Mouse (Mus musculus): Measurements from ENCODE around the gene Dynlrb1.

Dynlrb1 gene

GRCm38 (mm10) chr2:155236362-155236992 is at the start of gene Dynlrb1:
TSS of gene Dynlrb1 (plus strand) at chr2:155236533.
- DNase-seq (ENCODE audit: low spot score) = peak; percentile 97

- no peak for DNase-seq (ENCODE audit: low spot score)
Measured at GRCm38 (mm10) chr2:155207419-155207818, 28.9 kb upstream of the Dynlrb1 start.

- no peak for DNase-seq (ENCODE audit: low spot score)
Measured at GRCm38 (mm10) chr2:155223145-155223544, 13.2 kb upstream of the Dynlrb1 start.

GRCm38 (mm10) chr2:155224721-155225120 is 11.6 kb upstream of the Dynlrb1 start:
- no peak for DNase-seq (ENCODE audit: low spot score)

GRCm38 (mm10) chr2:155235746-155236361 is 479 bp upstream of the Dynlrb1 start:
- DNase-seq (ENCODE audit: low spot score) = no peak

GRCm38 (mm10) chr2:155237276-155237675 is 943 bp downstream of the Dynlrb1 start:
- DNase-seq (ENCODE audit: low spot score) = no peak

- no peak for DNase-seq (ENCODE audit: low spot score)
Measured at GRCm38 (mm10) chr2:155240915-155241314, 4.6 kb downstream of the Dynlrb1 start.

GRCm38 (mm10) chr2:155242296-155242855 is 6.0 kb downstream of the Dynlrb1 start:
- no peak for DNase-seq (ENCODE audit: low spot score)

- no peak for DNase-seq (ENCODE audit: low spot score)
Measured at GRCm38 (mm10) chr2:155246231-155246630, 9.9 kb downstream of the Dynlrb1 start.

GRCm38 (mm10) chr2:155248206-155248605 is 11.9 kb downstream of the Dynlrb1 start:
- no peak for DNase-seq (ENCODE audit: low spot score)

- DNase-seq (ENCODE audit: low spot score) = no peak
Measured at GRCm38 (mm10) chr2:155248718-155249117, 12.4 kb downstream of the Dynlrb1 start.

GRCm38 (mm10) chr2:155249588-155249987 is 13.3 kb downstream of the Dynlrb1 start:
- DNase-seq (ENCODE audit: low spot score) = no peak

GRCm38 (mm10) chr2:155265526-155265925 is 29.2 kb downstream of the Dynlrb1 start:
- DNase-seq (ENCODE audit: low spot score) = no peak

- DNase-seq (ENCODE audit: low spot score) = no peak
Measured at GRCm38 (mm10) chr2:155266896-155267295, 30.6 kb downstream of the Dynlrb1 start.

GRCm38 (mm10) chr2:155271957-155272356 is 35.6 kb downstream of the Dynlrb1 start:
- no peak for DNase-seq (ENCODE audit: low spot score)

- no peak for DNase-seq (ENCODE audit: low spot score)
Measured at GRCm38 (mm10) chr2:155272396-155273170, 36.2 kb downstream of the Dynlrb1 start.

- no peak for DNase-seq (ENCODE audit: low spot score)
Measured at GRCm38 (mm10) chr2:155273603-155274002, 37.3 kb downstream of the Dynlrb1 start.

GRCm38 (mm10) chr2:155276195-155276594 is 39.9 kb downstream of the Dynlrb1 start, which contains the start of gene Map1lc3a:
TSS of gene Map1lc3a (plus strand) at chr2:155276297.
- DNase-seq (ENCODE audit: low spot score) = peak; percentile 96

- no peak for DNase-seq (ENCODE audit: low spot score)
Measured at GRCm38 (mm10) chr2:155276621-155277175, 40.4 kb downstream of the Dynlrb1 start.

- no peak for DNase-seq (ENCODE audit: low spot score)
Measured at GRCm38 (mm10) chr2:155277721-155278120, 41.4 kb downstream of the Dynlrb1 start.

GRCm38 (mm10) chr2:155278361-155278760 is 42.0 kb downstream of the Dynlrb1 start:
- DNase-seq (ENCODE audit: low spot score) = no peak

GRCm38 (mm10) chr2:155279163-155279562 is 42.8 kb downstream of the Dynlrb1 start:
- DNase-seq (ENCODE audit: low spot score) = no peak
